Mouse (Mus musculus): ENCODE data around the gene Gm21976. TPM values are rescaled to one million over a fixed set of nuclear protein-coding genes. Genes with fewer than 3 reads are reported as not detected.

The Gm21976 gene
- polyA plus RNA-seq, 1 experiment from 2014 or later: not detected

GRCm38 (mm10) chr13:98298833-98299758 is 19.4 kb downstream of the Gm21976 start:
- H3K4me2 ChIP-seq: no peak overlapping the region
- WGBS (ENCODE audit: insufficient replicate concordance): 43% methylated on average over 21 of the region's 21 CpGs

GRCm38 (mm10) chr13:98305257-98305656 is 25.6 kb downstream of the Gm21976 start:
- H3K4me3 ChIP-seq (replicated peaks): no peak overlapping the region
- H3K27ac ChIP-seq: no peak overlapping the region
- WGBS (ENCODE audit: insufficient replicate concordance): 80% methylated on average over 9 of the region's 9 CpGs
- no peak overlapping the region for H3K9ac ChIP-seq
- no peak for ATAC-seq (ENCODE audit: low read depth)
- no peaks in the 10 kb centered on the region for H3K9me3 ChIP-seq (replicated peaks)
- no peak overlapping the region for H3K4me2 ChIP-seq
- H3K36me3 ChIP-seq: peaks cover 24% of the 10 kb centered on the region
- H3K27me3 ChIP-seq: no peaks in the 10 kb centered on the region
- no peak for DNase-seq
- 0 out of 2 replicates have a peak, but pooled peaks cover 4% of the 10 kb centered on the region for H3K4me1 ChIP-seq (replicated peaks)

More at GRCm38 (mm10) chr13:98298833-98299758, 19.4 kb downstream of the Gm21976 start:
- ATAC-seq (ENCODE audit: low read depth) (peak; percentile 53; the same call in 1 of the 2 replicates), DNase-seq (peak; percentile 57)
- Histone ChIP-seq H3K27ac (no peak overlapping the region), H3K27me3 (no peaks in the 10 kb centered on the region), H3K4me1 (replicated peaks) (no peaks in the 10 kb centered on the region), H3K36me3 (no peaks in the 10 kb centered on the region), H3K9ac (no peak overlapping the region), H3K4me3 (replicated peaks) (no peak overlapping the region), H3K9me3 (replicated peaks) (0 out of 2 replicates have a peak, but pooled peaks cover 5% of the 10 kb centered on the region)

DNA sequence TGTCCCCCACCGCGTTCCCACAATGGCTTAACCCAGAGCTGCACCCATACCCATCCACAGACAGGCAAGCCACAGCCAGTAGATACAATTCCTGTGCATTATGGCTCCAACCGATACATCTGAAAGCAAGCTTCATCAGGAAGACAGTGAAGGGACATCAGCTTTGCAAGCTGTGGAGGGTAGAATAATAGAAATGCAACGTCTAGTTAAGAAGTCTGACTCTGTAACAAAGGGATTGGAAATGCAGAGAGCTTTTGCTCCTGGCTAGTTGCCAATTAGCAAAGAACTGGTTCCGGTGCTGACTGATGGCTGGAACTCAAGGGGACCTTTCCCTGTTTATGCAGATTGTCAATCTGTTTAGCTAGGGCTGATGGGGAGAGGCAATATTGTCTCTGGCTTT is 26.7 kb downstream of the Gm21976 start:
- Histone ChIP-seq H3K27ac (no peak overlapping the region), H3K4me2 (no peak overlapping the region), H3K9ac (no peak overlapping the region), H3K27me3 (no peaks in the 10 kb centered on the region), H3K4me3 (replicated peaks) (no peak overlapping the region), H3K36me3 (peaks cover 35% of the 10 kb centered on the region), H3K9me3 (replicated peaks) (no peaks in the 10 kb centered on the region), H3K4me1 (replicated peaks) (0 out of 2 replicates have a peak, but pooled peaks cover 4% of the 10 kb centered on the region)
- DNase-seq: no peak
- ATAC-seq (ENCODE audit: low read depth): no peak
- 46% methylated on average over 5 of the region's 5 CpGs for WGBS (ENCODE audit: insufficient replicate concordance)

DNA sequence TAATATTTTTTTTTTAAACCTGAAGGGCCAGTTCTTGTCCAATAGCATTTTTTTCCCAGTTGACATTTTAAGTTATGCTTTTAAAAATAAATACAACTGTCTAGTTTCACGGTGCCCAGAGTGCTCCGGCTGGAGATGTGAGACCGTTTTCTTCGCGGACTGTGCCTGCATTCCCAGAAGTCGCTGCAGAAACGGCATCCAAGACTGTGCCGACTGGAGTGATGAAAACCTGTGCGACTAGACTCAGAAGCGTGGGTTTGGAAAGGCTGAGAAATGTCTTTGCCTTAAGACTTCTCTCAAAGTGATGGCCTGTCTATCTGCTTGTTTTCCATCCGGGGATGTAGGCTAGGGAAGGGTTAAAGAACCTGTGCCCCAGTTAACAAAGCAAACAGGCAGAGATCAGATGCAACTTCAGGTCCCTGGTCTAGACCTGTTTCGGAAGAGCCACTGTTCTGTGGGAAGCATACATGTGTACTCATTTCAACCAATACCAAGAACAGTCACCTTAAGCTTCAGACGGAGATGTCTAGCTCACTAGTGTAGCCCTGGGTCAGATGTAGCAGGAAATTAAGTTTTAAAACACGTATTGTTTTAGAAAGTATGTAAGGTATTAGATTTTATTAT is 27.3 kb downstream of the Gm21976 start:
- Histone ChIP-seq H3K27me3 (no peaks in the 10 kb centered on the region), H3K9me3 (replicated peaks) (no peaks in the 10 kb centered on the region), H3K27ac (no peak overlapping the region), H3K36me3 (peaks cover 41% of the 10 kb centered on the region), H3K9ac (no peak overlapping the region), H3K4me1 (replicated peaks) (0 out of 2 replicates have a peak, but pooled peaks cover 8% of the 10 kb centered on the region), H3K4me2 (no peak overlapping the region), H3K4me3 (replicated peaks) (no peak overlapping the region)
- DNase-seq (no peak), ATAC-seq (ENCODE audit: low read depth) (no peak)
- 62% methylated on average over 14 of the region's 14 CpGs for WGBS (ENCODE audit: insufficient replicate concordance)

GRCm38 (mm10) chr13:98308004-98308403 is 28.3 kb downstream of the Gm21976 start:
- Histone ChIP-seq H3K4me1 (replicated peaks) (0 out of 2 replicates have a peak, but pooled peaks cover 9% of the 10 kb centered on the region), H3K4me2 (no peak overlapping the region), H3K9me3 (replicated peaks) (no peaks in the 10 kb centered on the region), H3K27me3 (no peaks in the 10 kb centered on the region), H3K27ac (no peak overlapping the region), H3K9ac (no peak overlapping the region), H3K4me3 (replicated peaks) (no peak overlapping the region), H3K36me3 (peaks cover 50% of the 10 kb centered on the region)
- DNase-seq (no peak), ATAC-seq (ENCODE audit: low read depth) (no peak)
- WGBS (ENCODE audit: insufficient replicate concordance): 81% methylated on average over 5 of the region's 5 CpGs

- Histone ChIP-seq H3K36me3 (peaks cover 57% of the 10 kb centered on the region), H3K9ac (no peak overlapping the region), H3K27ac (no peak overlapping the region), H3K4me1 (replicated peaks) (peaks cover 14% of the 10 kb centered on the region; the same call in 1 of the 2 replicates), H3K4me3 (replicated peaks) (no peak overlapping the region), H3K9me3 (replicated peaks) (no peaks in the 10 kb centered on the region), H3K27me3 (no peaks in the 10 kb centered on the region), H3K4me2 (no peak overlapping the region)
- WGBS (ENCODE audit: insufficient replicate concordance): 73% methylated on average over 4 of the region's 4 CpGs
- no peak for DNase-seq
- no peak for ATAC-seq (ENCODE audit: low read depth)
Observed at GRCm38 (mm10) chr13:98308724-98309123, 29.0 kb downstream of the Gm21976 start.

DNA sequence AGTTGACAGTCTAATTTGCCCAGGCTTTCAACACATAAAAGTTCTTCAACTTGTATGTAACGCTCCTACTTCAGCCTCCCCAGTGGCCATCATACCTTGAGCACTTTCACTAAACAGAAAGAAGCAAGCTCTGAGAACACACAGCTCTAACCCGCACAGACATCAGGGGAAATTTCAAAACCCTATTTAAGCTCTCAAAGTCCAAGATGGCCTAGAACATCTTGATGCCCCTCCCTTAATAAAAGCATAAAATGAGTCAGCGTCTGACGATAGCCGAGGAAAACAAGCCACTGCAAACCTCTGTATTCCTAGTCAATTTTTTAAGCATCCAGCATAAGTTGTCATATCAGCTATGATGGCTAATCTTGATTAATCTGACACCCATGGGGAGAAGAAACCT is 31.9 kb downstream of the Gm21976 start:
- Histone ChIP-seq H3K27ac (no peak overlapping the region), H3K27me3 (no peaks in the 10 kb centered on the region), H3K9me3 (replicated peaks) (no peaks in the 10 kb centered on the region), H3K36me3 (peaks cover 69% of the 10 kb centered on the region), H3K9ac (no peak overlapping the region), H3K4me3 (replicated peaks) (no peak overlapping the region), H3K4me1 (replicated peaks) (peaks cover 29% of the 10 kb centered on the region), H3K4me2 (no peak overlapping the region)
- ATAC-seq (ENCODE audit: low read depth) (no peak), DNase-seq (no peak)
- WGBS (ENCODE audit: insufficient replicate concordance): 84% methylated on average over 5 of the region's 5 CpGs

GRCm38 (mm10) chr13:98313631-98314030 is 33.9 kb downstream of the Gm21976 start:
- Histone ChIP-seq H3K4me1 (replicated peaks) (peaks cover 32% of the 10 kb centered on the region), H3K9me3 (replicated peaks) (no peaks in the 10 kb centered on the region), H3K27ac (no peak overlapping the region), H3K4me3 (replicated peaks) (no peak overlapping the region), H3K4me2 (0 out of 2 replicates have a peak overlapping the region, but pooled peaks have one; percentile 19), H3K27me3 (no peaks in the 10 kb centered on the region), H3K9ac (no peak overlapping the region), H3K36me3 (peaks cover 59% of the 10 kb centered on the region)
- 61% methylated on average over 7 of the region's 7 CpGs for WGBS (ENCODE audit: insufficient replicate concordance)
- no peak for DNase-seq
- ATAC-seq (ENCODE audit: low read depth): no peak

GRCm38 (mm10) chr13:98315124-98315523 is 35.4 kb downstream of the Gm21976 start:
- Histone ChIP-seq H3K36me3 (peaks cover 46% of the 10 kb centered on the region), H3K9me3 (replicated peaks) (no peaks in the 10 kb centered on the region), H3K4me2 (peak overlapping the region; percentile 81), H3K27ac (no peak overlapping the region), H3K4me3 (replicated peaks) (peak overlapping the region; percentile 98), H3K9ac (peak overlapping the region; percentile 97), H3K27me3 (no peaks in the 10 kb centered on the region), H3K4me1 (replicated peaks) (peaks cover 34% of the 10 kb centered on the region)
- WGBS (ENCODE audit: insufficient replicate concordance): 46% methylated on average over 4 of the region's 4 CpGs
- no peak for DNase-seq
- ATAC-seq (ENCODE audit: low read depth): no peak

DNA sequence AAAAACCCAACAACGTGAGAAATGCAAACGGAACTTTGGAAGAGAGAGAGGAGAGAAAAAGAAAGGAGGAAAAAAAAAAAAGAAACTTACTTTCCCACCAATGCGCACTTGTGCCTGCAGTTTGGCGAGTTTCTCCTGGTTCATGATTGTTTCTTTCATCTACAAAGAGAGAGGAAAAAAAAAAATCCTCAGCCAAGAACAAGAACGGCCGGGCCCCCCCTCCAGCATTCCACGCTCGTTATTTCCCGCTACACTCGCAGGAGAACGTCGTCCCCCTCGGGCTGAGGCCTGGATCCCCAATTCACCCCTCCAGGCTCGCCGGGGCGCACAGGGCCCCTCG is 36.4 kb downstream of the Gm21976 start:
- DNase-seq (no peak), ATAC-seq (ENCODE audit: low read depth) (no peak)
- WGBS (ENCODE audit: insufficient replicate concordance): under 1% methylated on average over 17 of the region's 17 CpGs

GRCm38 (mm10) chr13:98316480-98317245 is 37.0 kb downstream of the Gm21976 start, which contains the start of gene Btf3:
Gene Btf3, minus strand, starts transcription at chr13:98317006.
- H3K4me2 ChIP-seq: peak within 1 kb of the TSS; percentile 81
- under 1% methylated on average over 70 of the region's 90 CpGs for WGBS (ENCODE audit: insufficient replicate concordance)

More for the DNA sequence above, 36.4 kb downstream of the Gm21976 start:
- H3K4me1 ChIP-seq (replicated peaks): peaks cover 34% of the 10 kb centered on the region
- peaks cover 39% of the 10 kb centered on the region for H3K36me3 ChIP-seq
- peak overlapping the region; percentile 97 for H3K9ac ChIP-seq
- no peaks in the 10 kb centered on the region for H3K9me3 ChIP-seq (replicated peaks)
- H3K27me3 ChIP-seq: no peaks in the 10 kb centered on the region
- H3K27ac ChIP-seq: peak overlapping the region; percentile 89
- peak overlapping the region; percentile 81 for H3K4me2 ChIP-seq
- H3K4me3 ChIP-seq (replicated peaks): peak overlapping the region; percentile 98

More at GRCm38 (mm10) chr13:98316480-98317245, 37.0 kb downstream of the Gm21976 start, which contains the start of gene Btf3:
- Histone ChIP-seq H3K27ac (peak within 1 kb of the TSS; percentile 89), H3K4me1 (replicated peaks) (peaks cover 33% of the 10 kb centered on the region), H3K9ac (peak within 1 kb of the TSS; percentile 97), H3K4me3 (replicated peaks) (peak within 1 kb of the TSS; percentile 98), H3K27me3 (no peaks in the 10 kb centered on the region), H3K36me3 (peaks cover 34% of the 10 kb centered on the region), H3K9me3 (replicated peaks) (no peaks in the 10 kb centered on the region)
- ATAC-seq (ENCODE audit: low read depth): peak; percentile 88
- DNase-seq: peak; percentile 89
